Mouse (Mus musculus): ENCODE measurements around the gene Gpx4.

The Gpx4 gene

GRCm38 (mm10) chr10:80076386-80076785 is 29.4 kb downstream of the Gpx4 start:
- no peak for DNase-seq

- DNase-seq = no peak
Measured at GRCm38 (mm10) chr10:80077312-80077711, 30.3 kb downstream of the Gpx4 start.

- no peak for DNase-seq
Measured at GRCm38 (mm10) chr10:80078366-80078765, 31.4 kb downstream of the Gpx4 start.

- DNase-seq = no peak
Measured at GRCm38 (mm10) chr10:80080396-80081070, 33.6 kb downstream of the Gpx4 start.

GRCm38 (mm10) chr10:80081075-80081474 is 34.1 kb downstream of the Gpx4 start:
- DNase-seq = no peak

GRCm38 (mm10) chr10:80084817-80085487 is 38.0 kb downstream of the Gpx4 start:
- peak; percentile 59 for DNase-seq

- DNase-seq = no peak
Measured at GRCm38 (mm10) chr10:80086847-80087246, 39.9 kb downstream of the Gpx4 start.

GRCm38 (mm10) chr10:80087483-80087882 is 40.5 kb downstream of the Gpx4 start:
- DNase-seq = no peak

GRCm38 (mm10) chr10:80089146-80089545 is 42.2 kb downstream of the Gpx4 start:
- no peak for DNase-seq

GRCm38 (mm10) chr10:80091527-80091926 is 44.6 kb downstream of the Gpx4 start:
- DNase-seq = no peak

- no peak for DNase-seq
Measured at GRCm38 (mm10) chr10:80092690-80093089, 45.7 kb downstream of the Gpx4 start.

- no peak for DNase-seq
Measured at GRCm38 (mm10) chr10:80094085-80094484, 47.1 kb downstream of the Gpx4 start.

GRCm38 (mm10) chr10:80094684-80095083 is 47.7 kb downstream of the Gpx4 start:
- DNase-seq = no peak

- no peak for DNase-seq
Measured at GRCm38 (mm10) chr10:80095547-80095946, 48.6 kb downstream of the Gpx4 start.

GRCm38 (mm10) chr10:80097275-80097674 is 50.3 kb downstream of the Gpx4 start:
- DNase-seq = no peak

- DNase-seq = no peak
Measured at GRCm38 (mm10) chr10:80098630-80099029, 51.7 kb downstream of the Gpx4 start.

GRCm38 (mm10) chr10:80100982-80101381 is 54.0 kb downstream of the Gpx4 start:
- DNase-seq = no peak

- peak; percentile 83 for DNase-seq
Measured at GRCm38 (mm10) chr10:80102216-80102915, 55.4 kb downstream of the Gpx4 start.

GRCm38 (mm10) chr10:80103032-80103431 is 56.1 kb downstream of the Gpx4 start:
- no peak for DNase-seq

- no peak for DNase-seq
Measured at GRCm38 (mm10) chr10:80104181-80104580, 57.2 kb downstream of the Gpx4 start.

GRCm38 (mm10) chr10:80105460-80105859 is 58.5 kb downstream of the Gpx4 start, which contains the start of gene Sbno2:
TSS of gene Sbno2 (minus strand) at chr10:80105571.
- no peak for DNase-seq

GRCm38 (mm10) chr10:80105926-80106325 is 59.0 kb downstream of the Gpx4 start:
- no peak for DNase-seq
